Mouse (Mus musculus) bone marrow, adult 2 months (tissue): ENCODE results near the gene Ube2c. TPM values are rescaled to one million over a fixed set of nuclear protein-coding genes. Genes with fewer than 3 reads are reported as not detected.

ENCODE experiments used
- H3K27ac ChIP-seq: fragments of 200-500 bp; 2 replicates; pipeline ENCODE4 v1.5.1; 2012; ENCODE audit warnings: low read depth, mild to moderate bottlenecking, control low read depth, inconsistent platforms, low read length; ENCODE audit not compliant: control insufficient read depth, poor library complexity, insufficient read depth
- H3K4me1 ChIP-seq: fragments of 200-500 bp; 2 replicates; pipeline ENCODE4 v1.6.1; 2011; ENCODE audit warnings: low read length; ENCODE audit not compliant: control insufficient read depth, insufficient read depth
- H3K4me3 ChIP-seq: fragments of 200-500 bp; replicated peaks from 2 replicates; pipeline ENCODE3; 2011; ENCODE audit warnings: mild to moderate bottlenecking, low read depth, low read length, control low read depth; ENCODE audit not compliant: control insufficient read depth
- CTCF ChIP-seq: fragments of 200-500 bp; IDR thresholded peaks from 2 replicates; pipeline ENCODE4 v1.5.1; 2011; ENCODE audit warnings: low read length, control low read depth; ENCODE audit not compliant: control insufficient read depth, insufficient read depth
- POLR2A ChIP-seq: fragments of 200-500 bp; IDR thresholded peaks from 2 replicates; pipeline ENCODE4 v1.6.1; 2011; ENCODE audit warnings: low read depth, mild to moderate bottlenecking, control low read depth, low read length, borderline replicate concordance; ENCODE audit not compliant: control insufficient read depth
- WGBS: fragments of 180-500 bp; shearing (Covaris S2); methylation state at CpG from one replicate; pipeline ENCODE4 v1.1.7; 2018; 5-methylcytosine and 5-hydroxymethylcytosine counted together
- polyA plus RNA-seq: library from polyadenylated mRNA; stranded (reverse); fragments of >200 nt; gene quantifications from 2 replicates; pipeline ENCODE4 v1.2.4, GENCODE M21; 2011; ENCODE audit warnings: low replicate concordance; ENCODE audit not compliant: missing spikeins, insufficient read depth, insufficient read length

Gene Ube2c
- polyA plus RNA-seq, 1 experiment = 261 TPM

GRCm38 (mm10) chr2:164813557-164813956 is 43.9 kb downstream of the Ube2c start:
- Histone ChIP-seq H3K4me3 (no peak overlapping the region), H3K4me1 (peaks cover 4% of the 10 kb centered on the region), H3K27ac (no peak overlapping the region)
- TF ChIP-seq CTCF (no peak), POLR2A (no peak)
- WGBS = 80% methylated on average over 2 of the region's 2 CpGs

- TF ChIP-seq CTCF = no peak
- no peak for TF ChIP-seq POLR2A
- Histone ChIP-seq H3K27ac (peak overlapping the region; percentile 69), H3K4me3 (no peak overlapping the region), H3K4me1 (peaks cover 4% of the 10 kb centered on the region)
- 34% methylated on average over 5 of the region's 5 CpGs for WGBS
These were observed 45.6 kb downstream of the Ube2c start for GRCm38 (mm10) chr2:164815348-164815747.

GRCm38 (mm10) chr2:164815821-164816220 is 46.1 kb downstream of the Ube2c start:
- Histone ChIP-seq H3K4me1 (peaks cover 4% of the 10 kb centered on the region), H3K4me3 (no peak overlapping the region), H3K27ac (peak overlapping the region; percentile 69)
- TF ChIP-seq POLR2A = no peak
- TF ChIP-seq CTCF = no peak
- 66% methylated on average over 8 of the region's 8 CpGs for WGBS

- Histone ChIP-seq H3K4me1 (peaks cover 4% of the 10 kb centered on the region), H3K4me3 (no peak overlapping the region), H3K27ac (no peak overlapping the region)
- TF ChIP-seq POLR2A (no peak), CTCF (no peak)
- WGBS = 88% methylated on average over 6 of the region's 6 CpGs
These were observed 47.5 kb downstream of the Ube2c start for GRCm38 (mm10) chr2:164817206-164817605.

- TF ChIP-seq POLR2A (no peak), CTCF (no peak)
- 88% methylated on average over 5 of the region's 5 CpGs for WGBS
- Histone ChIP-seq H3K27ac (no peak overlapping the region), H3K4me1 (peaks cover 4% of the 10 kb centered on the region), H3K4me3 (no peak overlapping the region)
These were observed 48.0 kb downstream of the Ube2c start for GRCm38 (mm10) chr2:164817703-164818102.

- TF ChIP-seq CTCF (no peak), POLR2A (no peak)
- H3K27ac ChIP-seq = no peak overlapping the region
- no peak overlapping the region for H3K4me3 ChIP-seq
- no peaks in the 10 kb centered on the region for H3K4me1 ChIP-seq
- WGBS = 89% methylated on average over 6 of the region's 6 CpGs
These were observed 51.4 kb downstream of the Ube2c start for GRCm38 (mm10) chr2:164821060-164821459.

GRCm38 (mm10) chr2:164822636-164823165 is 53.0 kb downstream of the Ube2c start, which contains the start of gene Zswim1:
Gene Zswim1 (plus strand): TSS chr2:164822686.
- WGBS = 1% methylated on average over 32 of the region's 32 CpGs
- H3K27ac ChIP-seq = peak within 1 kb of the TSS; percentile 67
- peak within 1 kb of the TSS; percentile 97 for H3K4me3 ChIP-seq
- no peaks in the 10 kb centered on the region for H3K4me1 ChIP-seq
- TF ChIP-seq CTCF = no peak
- TF ChIP-seq POLR2A = peak; percentile 78; the same call in 1 of the 2 replicates

- no peak for TF ChIP-seq CTCF
- TF ChIP-seq POLR2A = no peak
- under 1% methylated on average over 10 of the region's 10 CpGs for WGBS
- peak overlapping the region; percentile 67 for H3K27ac ChIP-seq
- H3K4me1 ChIP-seq = no peaks in the 10 kb centered on the region
- peak overlapping the region; percentile 97 for H3K4me3 ChIP-seq
These were observed 53.5 kb downstream of the Ube2c start for GRCm38 (mm10) chr2:164823181-164823585.

- TF ChIP-seq CTCF (no peak), POLR2A (no peak)
- WGBS = 87% methylated on average over 4 of the region's 4 CpGs
- Histone ChIP-seq H3K4me3 (no peak overlapping the region), H3K27ac (no peak overlapping the region), H3K4me1 (no peaks in the 10 kb centered on the region)
These were observed 54.3 kb downstream of the Ube2c start for GRCm38 (mm10) chr2:164823969-164824368.
